Mouse (Mus musculus) brain, embryonic 14.5 days (tissue): ENCODE measurements at regions not wholly inside any gene's neighbourhood (a gene's known extent, or its start where the extent isn't known, plus 50 kb on each side); places are given as distances from the start of the nearest gene placed in this dataset.

Experiments used
- CTCF ChIP-seq: fragments of 200-500 bp; IDR thresholded peaks from 2 replicates; pipeline ENCODE4 v1.5.1; 2012; ENCODE audit warnings: inconsistent platforms, mild to moderate bottlenecking, moderate library complexity, borderline replicate concordance; ENCODE audit not compliant: insufficient read depth, insufficient read length; ENCODE audit errors: extremely low read depth
- POLR2A ChIP-seq: fragments of 200-500 bp; IDR thresholded peaks from 2 replicates; pipeline ENCODE4 v1.6.1; 2012; ENCODE audit warnings: mild to moderate bottlenecking, inconsistent platforms, borderline replicate concordance; ENCODE audit not compliant: poor library complexity, insufficient read depth, insufficient read length, severe bottlenecking; ENCODE audit errors: extremely low read depth

DNA sequence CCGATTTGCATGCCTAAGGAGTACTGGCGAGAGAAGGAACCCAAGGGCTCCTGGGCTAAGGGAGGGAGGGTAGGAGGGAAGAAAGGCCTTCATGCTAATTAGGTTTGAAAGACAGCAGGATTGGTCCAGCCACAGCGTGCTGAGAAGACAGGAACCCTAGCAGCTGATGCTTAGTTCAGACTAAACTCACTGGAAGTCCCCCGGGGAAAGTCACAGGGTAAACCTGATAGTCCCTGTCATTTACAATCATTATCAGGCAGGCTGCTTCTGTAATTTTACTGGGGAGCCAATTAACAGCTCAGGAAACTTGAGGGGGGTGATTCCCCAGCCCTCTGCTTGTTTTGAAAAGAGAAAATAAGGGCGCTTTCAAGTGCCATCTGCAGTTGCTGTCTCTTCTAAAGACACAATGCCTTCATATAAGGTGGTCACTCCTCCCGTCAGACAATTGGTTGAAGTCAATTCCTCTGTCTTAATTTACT is 135.9 kb downstream of the Gm45692 start:
- TF ChIP-seq POLR2A (no peak), CTCF (no peak)
